Mouse (Mus musculus) CD4-positive, CD25-positive, alpha-beta regulatory T cell, adult 4 months (primary cell): ENCODE measurements around the gene Arfgef2. TPM values are rescaled to one million over a fixed set of nuclear protein-coding genes. Genes with fewer than 3 reads are reported as not detected.

Experiments used
- ATAC-seq: one replicate; pipeline ENCODE4 v1.8.0; 2017
- polyA plus RNA-seq, 2 experiments: library from polyadenylated mRNA; unstranded; fragments of 100-300 nt; shearing (Covaris generic); gene quantifications; one replicate each; pipeline ENCODE4 v1.2.1; 2017

Gene Arfgef2
- 1 to 10 TPM; 3.4 to 4.3 TPM for polyA plus RNA-seq

- ATAC-seq, result peak; percentile 93
Observed at GRCm38 (mm10) chr2:166805250-166806172, at the start of gene Arfgef2. Gene Arfgef2, plus strand, starts transcription at chr2:166805588.

GRCm38 (mm10) chr2:166757969-166758368, 47.4 kb upstream of the Arfgef2 start:
- ATAC-seq, result no peak

GRCm38 (mm10) chr2:166764051-166764450, 41.3 kb upstream of the Arfgef2 start:
- ATAC-seq, result no peak

- no peak for ATAC-seq
Observed at GRCm38 (mm10) chr2:166767591-166767990, 37.8 kb upstream of the Arfgef2 start.

- ATAC-seq, result no peak
Observed at GRCm38 (mm10) chr2:166771396-166771795, 34.0 kb upstream of the Arfgef2 start.

- no peak for ATAC-seq
Observed at GRCm38 (mm10) chr2:166773587-166773986, 31.8 kb upstream of the Arfgef2 start.

- no peak for ATAC-seq
Observed at GRCm38 (mm10) chr2:166774275-166774674, 31.1 kb upstream of the Arfgef2 start.

- ATAC-seq, result peak; percentile 54
Observed at GRCm38 (mm10) chr2:166775357-166775893, 30.0 kb upstream of the Arfgef2 start.

GRCm38 (mm10) chr2:166776272-166776671, 29.1 kb upstream of the Arfgef2 start:
- ATAC-seq, result no peak

- ATAC-seq, result no peak
Observed at GRCm38 (mm10) chr2:166779956-166780355, 25.4 kb upstream of the Arfgef2 start.

- ATAC-seq, result peak; percentile 67
Observed at GRCm38 (mm10) chr2:166780980-166781578, 24.3 kb upstream of the Arfgef2 start.

- no peak for ATAC-seq
Observed at GRCm38 (mm10) chr2:166784376-166784775, 21.0 kb upstream of the Arfgef2 start.

- ATAC-seq, result peak; percentile 95
Observed at GRCm38 (mm10) chr2:166786353-166787004, 18.9 kb upstream of the Arfgef2 start.

GRCm38 (mm10) chr2:166791738-166792137, 13.7 kb upstream of the Arfgef2 start:
- no peak for ATAC-seq

- ATAC-seq, result no peak
Observed at GRCm38 (mm10) chr2:166792355-166792754, 13.0 kb upstream of the Arfgef2 start, which contains the start of gene Trp53rkb. Gene Trp53rkb, plus strand, starts transcription at chr2:166792531.

- peak; percentile 94 for ATAC-seq
Observed at GRCm38 (mm10) chr2:166793542-166794214, 11.7 kb upstream of the Arfgef2 start.

GRCm38 (mm10) chr2:166799615-166800472, 5.5 kb upstream of the Arfgef2 start:
- ATAC-seq, result no peak

- ATAC-seq, result no peak
Observed at GRCm38 (mm10) chr2:166800473-166800857, 4.9 kb upstream of the Arfgef2 start.

GRCm38 (mm10) chr2:166801436-166801835, 4.0 kb upstream of the Arfgef2 start:
- no peak for ATAC-seq

- no peak for ATAC-seq
Observed at GRCm38 (mm10) chr2:166803298-166803697, 2.1 kb upstream of the Arfgef2 start.

GRCm38 (mm10) chr2:166806173-166806705, 851 bp downstream of the Arfgef2 start:
- ATAC-seq, result peak; percentile 7
